Comparison of ENCODE assay signal across 8 mouse cellular contexts in the genomic region with DNA sequence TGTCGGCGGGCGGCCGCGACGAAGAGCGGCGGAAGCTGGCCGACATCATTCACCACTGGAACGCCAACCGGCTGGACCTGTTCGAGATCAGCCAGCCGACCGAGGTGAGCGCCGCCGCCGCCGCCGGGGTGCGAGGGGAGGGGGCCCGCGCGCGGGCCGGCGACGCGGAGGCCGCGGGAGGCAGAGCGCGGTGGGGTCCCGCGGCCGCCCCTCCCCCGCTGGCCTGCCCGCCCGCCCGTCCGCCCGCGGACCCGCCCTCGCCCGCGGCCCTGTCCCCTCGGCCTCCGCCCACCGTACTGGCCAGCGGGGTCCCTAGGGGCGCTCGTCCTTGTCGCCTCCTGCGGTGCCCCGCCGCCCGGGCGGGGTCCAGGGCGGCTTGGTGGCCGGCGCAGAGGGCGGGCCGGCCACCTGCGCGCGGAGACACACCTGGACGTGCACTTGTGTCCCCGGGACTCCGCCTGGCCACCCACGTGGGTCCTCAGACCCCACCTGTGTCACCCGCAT. TPM values are rescaled to one million over a fixed set of nuclear protein-coding genes. Genes with fewer than 3 reads are reported as not detected.
DNase-seq lines count a peak whose midpoint lies in the region; ATAC-seq and TF ChIP-seq lines count a peak whose summit lies in the region.

No protein-coding gene starts in this region.

- no peaks in the 10 kb centered on the region; the same call in 1 of the 2 replicates for H3K9me3 ChIP-seq in heart, embryonic 10.5 days
- peaks cover 41% of the 10 kb centered on the region for H3K9me3 ChIP-seq in G1E (replicated peaks)
- no peaks in the 10 kb centered on the region for H3K9me3 ChIP-seq in limb, embryonic 10.5 days (replicated peaks)
- H3K9me3 ChIP-seq in neural tube, embryonic 12.5 days = no peaks in the 10 kb centered on the region

- H3K4me3 ChIP-seq in heart, embryonic 10.5 days = peak overlapping the region; percentile 96
- peak overlapping the region; percentile 20; the same call in 1 of the 2 replicates for H3K4me3 ChIP-seq in G1E (ENCODE audit: low read depth, low read length)
- peak overlapping the region; percentile 92 for H3K4me3 ChIP-seq in limb, embryonic 10.5 days
- peak overlapping the region; percentile 99 for H3K4me3 ChIP-seq in neural tube, embryonic 12.5 days

- no peak for ATAC-seq in G1E (ENCODE audit: extremely low read depth, insufficient number of reproducible peaks, low FRiP score, poor library complexity, severe bottlenecking)
- peak; percentile 55 for ATAC-seq in neural tube, embryonic 12.5 days (ENCODE audit: low FRiP score, low read depth)

- H3K4me1 ChIP-seq in heart, embryonic 10.5 days = peaks cover 36% of the 10 kb centered on the region
- no peaks in the 10 kb centered on the region for H3K4me1 ChIP-seq in G1E (ENCODE audit: insufficient read depth, low read depth, low read length)
- H3K4me1 ChIP-seq in limb, embryonic 10.5 days = peaks cover 30% of the 10 kb centered on the region
- peaks cover 21% of the 10 kb centered on the region for H3K4me1 ChIP-seq in neural tube, embryonic 12.5 days

- H3K36me3 ChIP-seq in heart, embryonic 10.5 days = no peaks in the 10 kb centered on the region
- H3K36me3 ChIP-seq in G1E (replicated peaks) = no peaks in the 10 kb centered on the region
- H3K36me3 ChIP-seq in limb, embryonic 10.5 days = no peaks in the 10 kb centered on the region
- no peaks in the 10 kb centered on the region for H3K36me3 ChIP-seq in neural tube, embryonic 12.5 days

- TF ChIP-seq CTCF in G1E (IDR thresholded peaks at IDR 0.05; ENCODE audit: low read depth, low read length) = no peak

- no peaks in the 10 kb centered on the region for H3K27me3 ChIP-seq in heart, embryonic 10.5 days (ENCODE audit: insufficient read depth, poor library complexity, severe bottlenecking)
- H3K27me3 ChIP-seq in G1E (ENCODE audit: insufficient read depth, low read length) = no peaks in the 10 kb centered on the region; the same call in 1 of the 2 replicates
- no peaks in the 10 kb centered on the region for H3K27me3 ChIP-seq in limb, embryonic 10.5 days (ENCODE audit: low read depth, poor library complexity, severe bottlenecking)
- no peaks in the 10 kb centered on the region for H3K27me3 ChIP-seq in neural tube, embryonic 12.5 days (replicated peaks)

- no peak for DNase-seq in heart, embryonic 10.5 days (ENCODE audit: low spot score)
- DNase-seq in heart, adult 9 months (ENCODE audit: low spot score in 2 of 2) = no peak
- DNase-seq in G1E (ENCODE audit: low spot score) = no peak
- peak; percentile 27 for DNase-seq in gastrocnemius, postnatal 25 days
- peak; percentile 65 for DNase-seq in limb, embryonic 10.5 days (ENCODE audit: low spot score)
- DNase-seq in thymus, postnatal 25 days = no peak
- DNase-seq in testis, postnatal 14 days (ENCODE audit: low spot score) = no peak

- 2% methylated on average over 39 of the region's 72 CpGs for WGBS in heart, embryonic 10.5 days
- WGBS in limb, embryonic 10.5 days = 4% methylated on average over 66 of the region's 72 CpGs
- under 1% methylated on average over 42 of the region's 72 CpGs for WGBS in neural tube, embryonic 12.5 days

- peak overlapping the region; percentile 99 for H3K4me2 ChIP-seq in neural tube, embryonic 12.5 days (replicated peaks)

- peak overlapping the region; percentile 94 for H3K27ac ChIP-seq in heart, embryonic 10.5 days
- peak overlapping the region; percentile 89 for H3K27ac ChIP-seq in limb, embryonic 10.5 days
- H3K27ac ChIP-seq in neural tube, embryonic 12.5 days = peak overlapping the region; percentile 82

- peak overlapping the region; percentile 91 for H3K9ac ChIP-seq in neural tube, embryonic 12.5 days

RNA-seq across cellular contexts. Expression of gene Afdn, which starts 0.4 kb away (rescaled TPM):
- 91.3 and 110 TPM in 2 replicates for polyA plus RNA-seq in heart, embryonic 10.5 days (2016; fragmentation: Nextera tagmentation; extraction: Ambion mirVana)
- total RNA-seq in G1E (2014; fragmentation: Nextera tagmentation) (not detected in 2 replicates), G1E (2017) (0.64 and 0.87 TPM in 2 replicates)
- polyA plus RNA-seq in G1E (2012) = 0.06 and 0.07 TPM in 2 replicates
- 10 to 100 TPM; 47.4 to 50.9 TPM for total RNA-seq in gastrocnemius, postnatal 25 days (2021)
- 65.6 and 70.2 TPM in 2 replicates for polyA plus RNA-seq in limb, embryonic 10.5 days (2016; fragmentation: Nextera tagmentation; extraction: Ambion mirVana)
- polyA plus RNA-seq in neural tube, embryonic 12.5 days (2016; fragmentation: Nextera tagmentation; extraction: Ambion mirVana) = 151 and 156 TPM in 2 replicates

RNA-seq across cellular contexts. Expression of gene Tcte2, which starts 0.9 kb away (rescaled TPM):
- 3.3 and 3.7 TPM in 2 replicates for polyA plus RNA-seq in heart, embryonic 10.5 days (2016; fragmentation: Nextera tagmentation; extraction: Ambion mirVana)
- total RNA-seq in G1E (2014; fragmentation: Nextera tagmentation) = not detected in 2 replicates
- 0.12 and 0.16 TPM in 2 replicates for total RNA-seq in G1E (2017)
- polyA plus RNA-seq in G1E (2012) = not detected in 2 replicates
- 1 to 10 TPM in 1 of 2 experiments, under 1 TPM in 1; 0.97 to 1.4 TPM for total RNA-seq in gastrocnemius, postnatal 25 days (2021)
- 2.6 and 3.3 TPM in 2 replicates for polyA plus RNA-seq in limb, embryonic 10.5 days (2016; fragmentation: Nextera tagmentation; extraction: Ambion mirVana)
- polyA plus RNA-seq in neural tube, embryonic 12.5 days (2016; fragmentation: Nextera tagmentation; extraction: Ambion mirVana) = 12.7 and 16.9 TPM in 2 replicates

Comparison
In these comparisons a context has a peak if more than half of its experiments do, and no peak if none do; other contexts are left out.
1. DNase-seq: peak in gastrocnemius, postnatal 25 days (single experiment) and limb, embryonic 10.5 days (single experiment); none in heart, embryonic 10.5 days (single experiment), heart, adult 9 months (0 of 2), G1E (single experiment), thymus, postnatal 25 days (single experiment) and testis, postnatal 14 days (single experiment).
2. H3K4me3 ChIP-seq: peak in every context shown above with its lines; median percentile 99 in neural tube, embryonic 12.5 days; 96 in heart, embryonic 10.5 days; 92 in limb, embryonic 10.5 days; 20 in G1E.
3. RNA of gene Afdn, which starts 0.4 kb away (polyA plus RNA-seq): 151 to 156 TPM in neural tube, embryonic 12.5 days, 91.3 to 110 TPM in heart, embryonic 10.5 days and 65.6 to 70.2 TPM in limb, embryonic 10.5 days; 0.06 to 0.07 TPM in G1E; every median in the first group is over 10 times any median in the second.
4. Peak in every context shown above with its lines, with median percentiles within 50 percentile points of each other: H3K27ac ChIP-seq.